Mouse (Mus musculus) cortical plate, adult 2 months (tissue): ENCODE measurements around the gene Magi3.

Experiments
- CTCF ChIP-seq: fragments of 200-500 bp; IDR thresholded peaks from 2 replicates; pipeline ENCODE4 v1.5.1; 2011; ENCODE audit warnings: mild to moderate bottlenecking, control low read depth, low read length; ENCODE audit not compliant: insufficient read depth; ENCODE audit errors: extremely low read depth
- POLR2A ChIP-seq: fragments of 200-500 bp; IDR thresholded peaks from 2 replicates; pipeline ENCODE4 v1.6.1; 2011; ENCODE audit warnings: mild to moderate bottlenecking, low read length, control low read depth; ENCODE audit not compliant: insufficient read depth; ENCODE audit errors: extremely low read depth

DNA sequence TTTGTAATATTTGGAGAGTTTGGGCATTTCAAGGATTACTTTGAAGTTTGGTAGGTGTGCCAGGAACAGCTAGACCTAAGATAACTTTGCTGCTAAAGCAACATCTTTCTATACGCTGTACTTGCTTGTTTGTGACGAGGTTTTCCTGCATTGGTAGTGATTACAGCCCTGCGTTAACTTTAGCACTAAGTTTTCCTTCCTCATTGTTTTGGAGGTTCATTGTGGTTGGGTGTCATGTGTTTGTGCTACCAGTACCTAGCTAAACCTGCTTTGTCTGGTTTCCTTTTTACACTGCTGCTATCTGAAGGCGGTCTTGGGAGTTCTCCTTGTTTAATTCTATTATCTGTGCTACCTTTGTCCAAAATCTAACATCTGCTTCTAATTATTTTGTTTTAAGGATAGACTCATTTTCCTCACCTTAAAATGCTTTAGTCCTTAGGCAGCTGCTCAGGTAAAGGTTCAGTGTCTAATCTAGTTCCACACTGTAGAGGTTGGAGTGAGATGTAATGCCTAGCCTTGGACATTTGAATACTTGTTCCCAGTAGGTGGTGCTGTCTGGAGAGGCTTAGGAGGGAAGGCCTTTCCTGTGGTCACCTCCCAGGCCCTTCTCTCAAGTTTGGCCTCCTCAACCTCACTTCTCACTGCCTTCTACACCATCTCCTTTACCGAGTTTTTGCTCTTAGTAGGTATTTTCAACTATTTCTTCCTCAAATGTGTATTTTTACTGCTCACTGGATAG, 210.1 kb downstream of the Magi3 start:
- TF ChIP-seq POLR2A (no peak), CTCF (no peak)
